11 mouse cellular contexts compared by ENCODE assay signal in genomic region chr1:37478416-37478815, GRCm38 (mm10). TPM values are rescaled to one million over a fixed set of nuclear protein-coding genes. Genes with fewer than 3 reads are reported as not detected.
A peak's percentile ranks its signal among the peaks of the same experiment; 100 is the strongest.
DNase-seq lines count a peak whose midpoint lies in the region; ATAC-seq and TF ChIP-seq lines count a peak whose summit lies in the region.
"Had no signal": no experiment of that assay in that cellular context is flagged by ENCODE, and none has a peak within 500 bp of the region (broad histone marks: within the 10 kb centered on the region; RNA-seq: fewer than 3 reads in every experiment).

No protein-coding gene starts in this region.

- H3K4me2 ChIP-seq in heart, embryonic 16.5 days (ENCODE audit: low read depth, low read length): peak overlapping the region; percentile 54
- H3K4me2 ChIP-seq: forebrain, embryonic 12.5 days had no signal

- H3K27ac ChIP-seq in bone marrow macrophage, adult 2 months (ENCODE audit: insufficient read depth, low read depth, low read length): peak overlapping the region; percentile 19
- H3K27ac ChIP-seq in heart, embryonic 16.5 days (ENCODE audit: low read length): peak overlapping the region; percentile 60
- H3K27ac ChIP-seq: forebrain, embryonic 12.5 days had no signal

- no peak overlapping the region for H3K4me3 ChIP-seq in lung, adult 2 months (replicated peaks; ENCODE audit: extremely low read depth, low read depth, low read length)
- peak overlapping the region; percentile 50 for H3K4me3 ChIP-seq in bone marrow macrophage, adult 2 months (ENCODE audit: insufficient read depth, low read length)
- peak overlapping the region; percentile 23 for H3K4me3 ChIP-seq in heart, embryonic 16.5 days (ENCODE audit: low read length)
- H3K4me3 ChIP-seq: forebrain, embryonic 12.5 days had no signal

- H3K4me1 ChIP-seq in lung, adult 2 months (ENCODE audit: control insufficient read depth, insufficient read depth, low read length): no peaks in the 10 kb centered on the region; the same call in 1 of the 2 replicates
- peaks cover 38% of the 10 kb centered on the region for H3K4me1 ChIP-seq in bone marrow macrophage, adult 2 months (ENCODE audit: control insufficient read depth, insufficient read depth, low read length)
- H3K4me1 ChIP-seq in heart, embryonic 16.5 days (ENCODE audit: control insufficient read depth, insufficient read depth, low read length): peaks cover 13% of the 10 kb centered on the region
- H3K4me1 ChIP-seq: forebrain, embryonic 12.5 days had no signal

- no peak for TF ChIP-seq CTCF in lung, adult 2 months (IDR thresholded peaks at IDR 0.05; ENCODE audit: insufficient read depth, low read length)
- no peak for TF ChIP-seq CTCF in bone marrow macrophage, adult 2 months (IDR thresholded peaks at IDR 0.05; ENCODE audit: low read depth, low read length)

- H3K9me3 ChIP-seq in heart, embryonic 16.5 days (replicated peaks; ENCODE audit: control insufficient read depth, low read length): no peaks in the 10 kb centered on the region
- H3K9me3 ChIP-seq: forebrain, embryonic 12.5 days had no signal

- ATAC-seq in heart, embryonic 16.5 days (replicated peaks; ENCODE audit: extremely low read depth, insufficient read depth, low FRiP score): 0 out of 2 replicates have a peak, but pooled peaks have one; percentile 42
- ATAC-seq: hindbrain, embryonic 16.5 days had no signal

- no peaks in the 10 kb centered on the region for H3K27me3 ChIP-seq in heart, embryonic 16.5 days (ENCODE audit: control insufficient read depth, insufficient read depth, low read length)
- H3K27me3 ChIP-seq: forebrain, embryonic 12.5 days had no signal

- H3K9ac ChIP-seq in heart, embryonic 16.5 days (ENCODE audit: low read length): peak overlapping the region; percentile 5; the same call in 1 of the 2 replicates
- H3K9ac ChIP-seq: forebrain, embryonic 12.5 days had no signal

- 8% methylated on average over 7 of the region's 7 CpGs for WGBS in lung, adult 2 months
- 20% methylated on average over 7 of the region's 7 CpGs for WGBS in heart, embryonic 16.5 days

- TF ChIP-seq POLR2A in lung, adult 2 months (IDR thresholded peaks at IDR 0.05; ENCODE audit: borderline replicate concordance, extremely low read depth, low read depth, low read length): no peak
- no peak for TF ChIP-seq POLR2A in bone marrow macrophage, adult 2 months (IDR thresholded peaks at IDR 0.05; ENCODE audit: borderline replicate concordance, low read depth, low read length)

- DNase-seq in lung, adult 18-20 months: peak; percentile 30 to 33
- DNase-seq in lung, adult 2 months: no peak
- DNase-seq in naive thymus-derived CD4-positive, alpha-beta T cell, adult 2 months (ENCODE audit: low read depth): peak; percentile 69
- DNase-seq in urinary bladder, postnatal 25 days (ENCODE audit: low spot score): no peak
- DNase-seq in left cerebral cortex, adult 9 months (ENCODE audit: low spot score in 2 of 2): no peak
- no peak for DNase-seq in Muller cell, postnatal 12 days (ENCODE audit: inconsistent ontology term)
- DNase-seq: cerebellum, adult 8-10 months had no signal

- H3K36me3 ChIP-seq in heart, embryonic 16.5 days (ENCODE audit: control insufficient read depth, insufficient read depth): no peaks in the 10 kb centered on the region
- H3K36me3 ChIP-seq: forebrain, embryonic 12.5 days had no signal

RNA-seq across cellular contexts. Expression of gene Unc50, which starts 48.5 kb away (rescaled TPM):
- polyA plus RNA-seq in lung, adult 2 months (2012; rRNA removed): 56.0 and 58.6 TPM in 2 replicates
- polyA plus RNA-seq in bone marrow macrophage, adult 2 months (2012; ENCODE audit: insufficient read depth, insufficient read length, missing spikeins): 63.9 and 65.9 TPM in 2 replicates
- 78.8 and 86.6 TPM in 2 replicates for polyA plus RNA-seq in heart, embryonic 16.5 days (2015; fragmentation: Nextera tagmentation; extraction: Ambion mirVana)

RNA-seq across cellular contexts. Expression of gene Coa5, which starts 48.5 kb away (rescaled TPM):
- polyA plus RNA-seq in lung, adult 2 months (2012; rRNA removed): 27.0 and 45.0 TPM in 2 replicates
- 51.7 and 56.2 TPM in 2 replicates for polyA plus RNA-seq in bone marrow macrophage, adult 2 months (2012; ENCODE audit: insufficient read depth, insufficient read length, missing spikeins)
- 67.5 and 68.0 TPM in 2 replicates for polyA plus RNA-seq in heart, embryonic 16.5 days (2015; fragmentation: Nextera tagmentation; extraction: Ambion mirVana)

Comparison
In these comparisons a context has a peak if more than half of its experiments do, and no peak if none do; other contexts are left out.
1. DNase-seq: peak in lung, adult 18-20 months (2 of 2) and naive thymus-derived CD4-positive, alpha-beta T cell, adult 2 months (single experiment); none in lung, adult 2 months (single experiment), urinary bladder, postnatal 25 days (single experiment), left cerebral cortex, adult 9 months (0 of 2) and Muller cell, postnatal 12 days (single experiment).